Mouse (Mus musculus) adrenal gland, adult 18-20 months (tissue): ENCODE results near the gene Trabd2b. TPM values are rescaled to one million over a fixed set of nuclear protein-coding genes. Genes with fewer than 3 reads are reported as not detected.

Experiments used
- DNase-seq, 2 experiments: peaks; one replicate each; pipeline ENCODE4 v3.0.0; 2021 to 2022; ENCODE audit warnings: low spot score in 2 of 2
- total RNA-seq, 2 experiments: library from RNA; stranded (reverse); gene quantifications; 1 replicate in 1 of 2; 2 replicates in 1 of 2; pipeline ENCODE4 v1.2.3; 2021

The Trabd2b gene
- total RNA-seq, 2 experiments from 2014 or later: 1.4 to 4.7 TPM

DNA sequence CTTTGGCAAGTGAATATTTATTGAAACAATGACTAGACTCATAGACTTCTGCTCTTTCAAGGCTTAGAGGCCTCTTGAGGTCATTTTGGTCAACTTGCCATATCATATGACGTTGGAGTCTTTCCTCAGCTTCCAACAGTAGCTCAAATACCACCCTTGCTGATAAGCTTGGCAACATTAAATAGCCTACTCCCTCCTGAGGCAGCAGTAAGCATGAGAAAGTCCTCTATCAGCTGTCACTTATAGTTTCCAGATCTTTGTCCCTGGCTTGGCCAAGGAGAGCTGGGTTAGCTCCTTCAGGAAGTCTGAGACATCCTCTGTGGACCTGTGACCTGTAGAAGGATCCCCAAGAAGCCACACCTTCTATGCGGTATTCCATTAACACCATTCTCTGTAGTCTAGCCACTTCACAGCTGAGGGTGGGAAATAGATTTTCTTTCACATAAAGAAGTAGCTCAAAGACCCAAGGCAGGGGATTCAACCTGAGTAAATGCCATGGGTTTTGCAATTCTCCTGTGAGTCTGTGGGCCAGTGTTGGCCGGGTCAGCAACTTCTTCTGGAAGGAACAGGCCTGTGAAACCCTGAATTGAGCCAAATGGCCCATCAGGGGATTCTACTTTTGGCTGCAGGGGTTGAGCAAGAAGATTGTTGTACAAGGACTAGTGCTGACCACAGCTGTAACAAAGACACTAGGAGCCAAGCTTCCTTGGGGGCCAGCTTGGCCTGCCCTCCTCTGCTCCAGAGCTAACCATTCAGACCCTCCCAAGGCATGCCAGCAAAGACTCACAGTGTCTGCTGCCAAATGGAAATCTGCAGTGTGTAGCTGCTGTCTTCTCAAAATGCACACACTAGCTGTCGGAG lies 127.6 kb downstream of the Trabd2b start:
- DNase-seq: peak in 1 of 2 experiments; percentile 26

DNA sequence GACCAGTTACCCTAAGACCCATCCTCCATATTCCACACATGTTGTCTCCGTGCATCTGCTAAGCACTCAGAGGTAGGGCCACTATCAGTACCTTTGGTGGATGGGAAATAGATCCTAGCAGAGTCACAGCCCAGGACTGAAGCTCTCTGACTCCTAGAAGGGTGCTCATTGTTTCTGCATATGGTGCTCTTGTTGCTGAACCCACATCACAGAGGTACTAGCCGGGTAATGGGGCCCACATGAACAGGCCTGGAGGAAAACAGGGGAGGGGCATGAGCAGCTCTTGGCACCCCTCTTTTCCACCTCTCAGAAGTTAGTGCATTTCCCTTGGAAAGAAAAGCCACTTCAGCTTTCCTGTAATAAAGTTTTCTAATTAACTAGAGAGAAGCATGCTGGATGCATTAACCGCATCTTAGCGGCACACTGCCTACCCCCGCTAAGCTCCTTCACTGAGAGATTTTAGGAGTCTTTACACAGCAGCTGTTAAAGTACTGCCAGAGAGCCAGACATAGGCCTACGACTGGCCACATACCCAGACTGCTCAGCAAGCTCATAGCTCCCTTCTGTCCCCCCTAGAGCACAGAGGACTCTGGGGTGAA lies 131.0 kb downstream of the Trabd2b start:
- no peak for DNase-seq

DNA sequence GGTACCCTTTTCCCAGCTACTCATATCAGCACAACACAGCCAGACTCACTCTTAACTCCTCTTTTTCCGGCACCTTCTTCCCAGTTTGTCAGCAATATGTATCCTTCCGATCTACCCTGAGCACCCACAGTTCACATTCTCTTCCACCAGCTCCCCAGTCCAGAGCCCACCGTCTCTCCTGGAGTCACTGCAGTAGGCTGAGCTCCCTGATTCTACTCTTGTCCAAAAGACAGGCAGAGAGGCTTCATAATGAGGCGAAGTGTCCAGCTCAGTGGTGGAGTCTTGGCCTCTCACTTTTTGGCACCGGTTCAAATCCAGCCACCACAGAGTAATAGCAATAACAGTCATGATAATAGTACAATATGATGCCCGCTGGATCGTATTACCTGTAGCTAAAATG lies 133.5 kb downstream of the Trabd2b start:
- DNase-seq: no peak

DNA sequence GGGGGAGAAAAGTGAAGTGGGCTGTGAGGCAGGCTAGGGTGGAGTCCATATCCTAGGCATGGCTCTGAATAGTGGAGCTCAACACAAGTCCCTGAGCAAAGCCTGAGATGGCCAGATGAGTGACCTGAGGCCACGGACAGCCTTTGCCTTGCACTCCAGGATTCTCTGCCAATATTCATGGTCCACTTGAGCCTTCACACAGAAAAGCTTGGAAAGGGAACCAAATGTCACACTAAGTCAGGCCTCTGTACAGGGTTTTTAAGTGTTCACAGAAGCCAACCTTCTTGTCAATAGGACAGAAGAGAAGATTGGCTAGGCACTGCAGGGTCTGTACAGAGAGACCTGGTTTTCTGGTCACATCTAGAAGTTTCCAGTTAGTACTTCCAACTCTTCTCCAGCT lies 134.7 kb downstream of the Trabd2b start:
- no peak for DNase-seq

DNA sequence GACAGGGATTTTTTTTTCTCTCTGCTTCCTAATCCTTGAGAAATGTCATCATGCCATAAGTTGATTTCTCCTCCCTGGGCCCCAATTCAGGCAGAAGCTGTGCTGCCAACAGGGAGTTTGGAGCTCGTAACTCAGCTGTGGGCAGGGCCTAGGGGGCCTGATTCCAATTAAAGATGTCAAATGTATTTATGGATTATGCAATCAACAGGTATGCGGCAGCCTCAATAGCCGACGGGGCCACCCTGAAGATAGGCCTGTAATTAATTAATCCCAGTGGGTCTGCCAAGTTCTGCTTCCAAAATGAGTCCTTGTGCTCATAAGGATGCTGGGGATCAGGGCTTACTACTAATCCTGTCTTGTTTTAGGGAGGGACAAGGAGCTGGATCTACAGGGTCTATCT lies 135.6 kb downstream of the Trabd2b start:
- no peak for DNase-seq

DNA sequence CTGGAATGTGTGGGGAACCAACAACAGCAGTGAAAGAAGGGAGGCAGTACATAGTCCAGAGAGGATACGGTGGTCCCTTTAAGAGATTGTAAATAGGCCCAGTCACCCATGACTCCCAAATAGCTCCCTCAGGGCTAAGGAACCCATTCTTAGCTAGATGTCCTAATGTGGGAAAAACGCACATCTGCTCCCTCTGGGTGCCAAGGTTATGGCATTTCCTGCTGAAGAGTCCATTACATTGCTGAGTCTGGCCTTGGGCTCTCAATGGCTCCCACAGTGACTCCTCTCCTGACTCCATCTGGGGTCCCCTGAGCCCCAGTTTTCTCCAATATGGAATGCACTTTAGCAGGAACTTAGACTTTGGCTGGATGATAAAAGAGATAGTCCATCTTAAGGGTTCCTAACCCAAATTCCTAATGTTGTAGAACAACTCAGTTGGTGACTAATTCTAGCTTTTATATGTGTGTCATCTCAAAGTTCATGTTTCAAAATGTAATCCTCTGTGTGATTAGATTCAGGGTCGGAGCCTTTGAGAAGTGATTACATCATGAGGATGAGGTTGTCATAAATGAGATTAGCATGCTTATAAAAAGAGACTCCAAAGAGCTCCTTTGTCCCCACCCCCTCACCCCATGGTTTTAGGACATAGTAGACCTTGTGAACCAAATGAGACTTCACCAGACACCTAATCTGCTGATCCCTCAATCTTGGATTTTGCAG lies 139.1 kb downstream of the Trabd2b start:
- no peak for DNase-seq

DNA sequence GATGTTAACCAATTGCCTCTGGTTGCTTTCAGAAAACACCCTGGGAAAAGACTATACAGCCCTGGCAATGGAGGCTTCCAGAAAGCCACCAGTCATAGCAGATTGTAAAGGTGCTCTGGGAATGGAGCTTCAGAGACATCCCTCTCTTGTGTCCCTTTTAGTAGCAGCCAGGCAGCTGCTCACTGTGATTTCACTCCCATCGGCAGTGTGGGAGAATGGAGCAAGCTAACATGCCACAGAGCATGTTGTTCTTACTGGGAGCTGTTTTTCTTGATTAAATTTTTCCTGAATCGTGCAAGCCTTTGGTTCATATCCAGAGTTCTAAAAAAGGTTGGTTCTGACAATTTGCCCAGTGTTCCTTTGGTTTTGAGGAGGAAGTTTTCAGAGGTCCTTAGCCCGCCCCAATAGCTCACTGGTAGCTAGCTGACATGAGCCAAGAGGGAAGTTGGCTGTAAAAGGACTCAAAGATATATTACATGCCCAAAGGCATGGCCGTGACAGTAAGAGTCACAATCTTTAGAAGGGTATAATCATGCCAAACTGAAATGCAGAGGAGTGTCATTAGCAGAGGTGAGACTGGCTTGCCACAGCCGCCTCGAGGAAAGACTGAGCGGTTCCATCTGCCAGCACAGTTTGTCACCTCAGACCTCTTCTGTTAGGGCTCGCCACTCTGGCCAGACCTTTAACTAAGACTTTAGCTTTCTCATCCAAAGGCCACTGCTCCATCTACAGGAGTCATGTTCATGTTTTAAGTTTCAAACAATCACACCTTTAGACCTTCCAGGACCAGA lies 141.3 kb downstream of the Trabd2b start:
- DNase-seq: no peak

DNA sequence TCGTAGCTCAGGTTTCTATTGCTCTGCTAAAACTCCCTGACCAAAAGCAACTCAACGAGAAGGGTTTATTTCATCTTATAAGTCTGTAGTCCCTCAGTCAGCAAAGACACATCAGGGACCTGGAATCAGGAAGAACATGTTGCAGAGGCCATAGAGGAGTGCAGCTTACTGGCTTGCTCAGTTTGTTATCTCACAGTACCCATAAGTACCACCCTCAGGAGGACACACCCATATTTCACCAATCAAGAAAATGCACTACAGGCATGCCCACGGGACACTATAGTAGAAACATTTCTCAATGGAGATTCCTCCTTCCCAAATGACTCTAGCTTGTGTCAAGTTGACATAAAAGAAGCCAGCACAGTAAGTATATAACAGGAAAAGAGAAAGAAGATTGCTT lies 143.0 kb downstream of the Trabd2b start:
- peak in 1 of 2 experiments; percentile 0 for DNase-seq

DNA sequence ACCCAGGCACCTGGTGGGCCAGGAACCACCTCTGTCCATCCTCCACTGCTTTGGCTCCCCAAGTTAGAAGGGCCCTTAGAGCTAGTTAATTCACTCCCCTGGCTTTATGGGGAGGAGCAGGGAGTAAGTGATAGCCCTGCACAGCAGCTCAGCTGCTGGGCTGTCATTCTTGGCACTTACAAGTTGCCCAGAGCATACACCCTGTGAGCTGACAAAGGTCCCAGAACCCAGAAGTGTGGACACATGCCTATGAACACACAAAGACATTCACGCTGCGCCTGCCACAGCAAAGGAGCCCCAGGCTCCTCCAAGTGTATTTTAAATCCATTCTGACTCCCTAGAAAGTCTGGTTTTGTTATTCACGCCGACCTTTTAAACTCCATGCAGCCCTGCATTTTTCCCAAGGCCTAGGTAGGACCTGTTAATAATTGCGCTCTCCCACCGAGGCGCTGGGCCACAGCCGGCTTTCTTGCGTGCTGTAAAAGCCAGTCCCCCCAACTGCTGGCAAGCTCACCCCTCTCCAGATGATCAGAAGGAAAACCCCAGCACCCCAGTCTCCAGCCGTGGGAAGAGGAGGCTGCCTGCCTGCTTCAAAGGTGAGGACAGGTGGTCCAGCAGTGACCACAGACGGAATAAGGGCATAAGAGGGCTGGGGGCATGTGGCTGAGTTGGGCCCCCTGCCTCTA lies 144.1 kb downstream of the Trabd2b start:
- DNase-seq: peak in 1 of 2 experiments; percentile 12

DNA sequence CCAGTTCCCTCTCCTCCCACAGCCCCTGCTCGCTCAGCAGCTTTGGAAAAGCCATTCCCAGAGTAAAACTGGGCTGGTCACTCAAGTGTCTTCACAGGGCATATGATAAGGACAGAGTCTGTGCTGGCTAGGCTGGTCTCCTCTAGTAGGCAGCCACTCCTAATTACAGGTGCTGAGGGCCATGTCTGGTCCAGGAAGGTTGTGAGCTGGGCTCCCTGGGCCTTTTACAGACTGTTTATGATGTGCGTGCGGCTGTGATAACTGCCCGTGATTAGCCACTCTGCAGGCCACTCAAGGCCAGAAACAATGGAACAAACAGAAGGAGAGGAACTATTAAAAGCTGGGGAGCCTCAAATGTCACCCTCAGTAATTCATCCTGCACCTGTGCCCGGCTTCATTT lies 150.4 kb downstream of the Trabd2b start:
- no peak for DNase-seq

DNA sequence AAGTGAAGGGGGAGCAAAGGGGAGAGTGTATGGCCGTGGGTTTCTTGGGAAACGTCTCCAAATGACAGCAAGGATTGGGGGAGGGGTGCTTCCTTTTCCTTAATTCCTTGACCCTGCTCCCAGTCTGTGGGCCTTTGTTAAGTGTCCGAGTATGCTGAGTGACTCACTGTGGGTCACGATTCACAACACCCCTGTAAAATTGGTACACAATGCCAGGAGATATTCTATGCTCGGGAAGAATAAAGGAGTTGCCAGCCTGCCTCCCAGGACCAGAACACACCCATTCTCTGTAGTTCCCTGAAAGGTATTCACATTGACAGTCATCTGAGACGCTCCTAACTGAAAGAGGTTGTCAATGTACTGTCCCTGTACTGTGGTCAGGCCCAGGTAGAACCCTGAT lies 151.2 kb downstream of the Trabd2b start:
- no peak for DNase-seq

DNA sequence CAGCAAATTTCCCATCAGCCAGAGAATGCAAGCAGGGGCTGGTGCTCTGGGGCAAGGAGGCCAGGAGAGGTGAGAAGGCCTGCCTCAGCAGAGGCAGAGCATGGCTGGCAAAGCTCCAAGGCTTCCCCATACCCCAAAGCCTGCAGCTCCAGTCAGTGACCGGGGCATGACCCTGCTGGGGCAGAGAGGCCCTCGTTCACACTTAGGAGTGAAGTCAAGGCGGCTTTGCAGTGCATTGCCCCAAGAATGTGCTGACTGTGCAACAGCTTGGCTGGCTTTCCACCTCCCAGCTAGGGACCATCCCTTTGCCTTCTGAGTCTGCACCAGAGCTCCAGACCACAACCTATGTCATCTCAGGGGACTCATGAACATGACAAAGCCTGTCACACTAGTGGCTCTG lies 152.0 kb downstream of the Trabd2b start:
- DNase-seq: no peak

DNA sequence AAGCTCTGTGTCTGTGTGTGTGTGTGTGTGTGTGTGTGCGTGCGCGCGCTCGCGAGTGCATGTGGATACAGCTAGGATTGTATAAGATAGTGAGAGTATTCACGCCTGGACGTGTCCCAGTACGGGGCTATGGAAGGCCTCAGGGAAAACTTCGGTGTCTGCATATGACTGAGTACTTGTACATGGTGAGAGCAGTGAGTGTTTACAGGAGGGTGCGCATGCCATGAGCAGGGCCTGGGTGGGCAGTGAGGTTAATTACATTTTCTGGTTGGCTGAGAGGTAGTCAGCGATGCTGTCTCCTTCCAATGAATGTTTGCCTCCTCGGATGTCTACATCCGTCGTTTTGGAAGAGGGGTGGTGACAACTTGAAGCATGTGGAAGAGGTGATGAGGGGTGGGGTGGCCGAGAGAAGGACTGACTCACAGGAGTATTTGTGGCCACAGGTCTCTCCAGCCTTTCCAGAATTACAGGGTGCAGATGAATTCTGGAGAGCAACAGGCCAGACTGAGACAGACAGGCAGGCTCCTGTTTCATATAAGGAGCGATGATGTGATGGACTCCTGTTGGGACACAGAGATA lies 154.2 kb downstream of the Trabd2b start:
- no peak for DNase-seq

DNA sequence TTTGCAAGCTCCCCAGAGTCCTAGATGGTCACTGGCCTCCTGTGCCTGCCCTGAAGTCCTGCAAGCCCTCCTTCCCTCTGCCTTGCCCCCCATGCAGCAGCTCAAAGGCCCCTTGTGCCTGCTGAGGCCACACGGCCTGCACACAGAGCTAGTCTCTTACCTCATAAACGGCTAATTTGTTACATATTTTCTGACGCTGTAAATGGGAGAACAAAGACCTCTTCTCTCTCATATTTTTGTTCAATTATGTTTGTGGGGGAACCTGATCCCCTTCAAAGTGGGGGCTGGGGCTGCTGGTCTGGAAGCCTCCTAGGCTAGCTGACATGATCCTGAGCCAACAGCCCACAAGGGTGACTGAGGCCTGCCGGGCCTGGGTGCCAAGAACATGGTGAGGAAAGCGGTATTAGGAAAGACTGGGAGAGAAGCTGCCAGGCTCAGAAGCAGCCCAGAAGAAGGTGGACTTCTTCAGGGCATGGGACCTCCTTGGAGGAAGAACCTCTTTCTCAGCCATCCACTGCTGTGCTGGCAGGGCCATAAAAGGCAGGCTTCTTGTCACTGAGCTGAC lies 157.7 kb downstream of the Trabd2b start:
- no peak for DNase-seq

DNA sequence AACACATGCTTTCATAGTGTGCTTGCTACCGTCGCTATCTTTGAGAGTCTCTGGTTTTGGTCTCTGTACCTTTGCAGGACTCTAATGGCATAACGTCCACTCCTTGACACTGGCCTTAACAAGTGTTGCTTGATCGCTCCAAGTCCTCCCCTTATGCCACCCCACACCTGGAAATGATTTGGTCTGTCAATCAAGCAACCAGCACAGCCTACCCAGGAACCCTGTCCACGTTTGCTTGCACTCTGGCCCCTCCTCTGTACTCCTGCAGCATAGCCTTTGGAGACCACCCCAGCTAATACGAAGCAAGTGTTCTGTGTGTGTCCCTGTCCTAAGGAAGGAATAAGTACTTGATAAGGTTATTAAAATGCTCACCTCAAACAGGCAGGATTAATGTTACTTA lies 161.1 kb downstream of the Trabd2b start:
- DNase-seq: no peak

DNA sequence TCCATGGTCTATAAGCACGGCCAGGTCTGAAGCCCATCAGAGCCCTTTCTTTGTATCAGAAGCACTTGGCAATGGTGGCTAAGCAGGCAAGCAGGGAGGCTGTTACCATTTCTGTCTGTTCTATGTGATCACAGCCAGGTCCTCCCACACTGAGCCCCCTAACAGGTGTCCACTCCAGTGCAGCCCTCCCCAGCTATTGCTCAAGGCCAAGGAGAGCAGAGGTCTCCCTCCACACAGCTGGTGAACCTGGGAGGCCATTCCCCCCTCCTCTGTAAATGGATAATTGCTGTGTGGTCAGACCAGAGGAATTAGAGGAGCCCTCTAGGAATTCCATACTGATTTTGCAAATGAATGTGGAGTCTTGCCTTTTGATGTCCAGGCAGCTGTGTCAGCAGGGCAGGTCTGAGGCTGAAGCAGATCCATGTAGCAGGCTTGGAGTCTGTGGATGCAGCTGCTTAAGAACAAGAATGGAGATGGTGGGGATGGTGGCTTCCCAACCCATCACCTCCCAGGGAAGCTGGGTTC lies 161.6 kb downstream of the Trabd2b start:
- DNase-seq: no peak

DNA sequence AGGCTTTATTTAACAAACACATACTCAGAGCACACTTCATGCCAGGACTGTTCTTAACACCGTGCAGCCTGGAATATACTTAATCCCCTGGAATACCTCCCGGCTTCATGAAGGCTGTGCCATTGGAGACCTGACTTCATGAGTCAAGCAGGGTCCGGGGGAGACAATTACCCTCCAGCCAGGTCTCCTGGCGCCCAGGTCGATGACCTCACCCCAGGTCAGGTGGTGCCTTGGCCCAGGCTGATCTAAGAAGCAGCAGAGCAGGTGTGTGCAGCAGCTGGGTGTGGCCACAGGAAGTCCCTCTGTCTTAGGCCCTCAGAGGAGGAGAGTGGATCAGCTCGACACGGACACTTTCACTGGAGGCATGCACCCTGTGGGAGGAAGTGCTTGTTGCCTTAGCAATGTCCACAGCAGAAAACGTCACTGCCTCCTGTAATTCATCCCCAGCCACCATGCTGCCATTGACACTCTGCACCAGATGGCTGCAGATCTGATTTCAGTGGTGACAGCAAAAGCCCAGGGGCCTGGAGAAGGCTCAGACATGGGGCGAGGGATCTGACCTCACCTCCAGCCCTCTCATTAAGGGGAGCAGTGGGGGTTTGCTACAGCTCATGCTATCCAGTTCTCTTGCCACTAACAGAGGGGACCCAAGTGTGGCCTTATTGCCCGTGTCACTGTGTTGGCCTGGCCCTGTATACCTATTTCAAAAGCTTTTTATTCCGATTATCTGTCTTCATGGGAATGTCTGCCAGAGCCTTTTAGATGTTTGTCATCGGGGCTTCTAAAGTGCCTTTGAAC lies 171.8 kb downstream of the Trabd2b start:
- DNase-seq: no peak

DNA sequence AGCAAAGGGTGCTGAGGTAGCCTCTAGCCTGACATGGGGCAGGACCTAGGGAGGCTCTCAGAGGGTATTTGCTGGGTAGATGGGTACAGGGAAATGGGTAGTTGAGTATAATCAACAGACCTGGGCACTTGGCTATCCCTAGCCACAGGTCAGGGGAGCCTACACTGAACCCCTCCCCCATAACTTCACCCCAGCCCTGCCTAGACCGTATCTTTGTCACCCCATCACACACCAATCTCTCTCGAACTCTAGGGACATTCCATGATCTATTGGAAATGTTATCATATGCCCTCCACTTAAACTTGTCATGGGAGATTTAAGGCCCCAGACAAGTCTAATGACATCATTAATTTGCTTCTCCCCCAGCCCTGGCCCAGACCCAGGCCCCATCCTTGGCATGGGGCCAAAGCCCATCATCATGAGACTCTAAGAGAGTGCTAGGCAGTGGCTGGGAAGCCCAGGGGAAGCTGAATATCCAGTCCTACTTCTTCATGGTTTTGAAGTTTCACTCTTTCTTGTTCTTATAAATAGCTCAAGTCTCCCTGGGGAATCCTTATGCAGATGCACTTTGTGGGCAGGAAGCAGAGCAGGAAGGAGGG lies 177.1 kb downstream of the Trabd2b start:
- no peak for DNase-seq
